Mouse (Mus musculus) liver, postnatal 0 days (tissue): ENCODE results near the gene Agrp. TPM values are rescaled to one million over a fixed set of nuclear protein-coding genes. Genes with fewer than 3 reads are reported as not detected.

Experiments
- ATAC-seq: fragments of 200-750 bp; cut with Nextera tagmentation; 2 replicates; pipeline ENCODE4 v1.8.0; 2017; ENCODE audit warnings: mild to moderate bottlenecking, moderate library complexity
- DNase-seq: peaks from one replicate; pipeline ENCODE4 v3.0.0-alpha.2; 2016
- H3K27ac ChIP-seq: fragments of 300-500 bp; sonication (generic); 2 replicates; pipeline ENCODE4 v1.5.1; 2014; ENCODE audit warnings: antibody characterized with exemption, moderate library complexity, mild to moderate bottlenecking, low read depth
- H3K27me3 ChIP-seq: fragments of 300-500 bp; sonication (generic); 2 replicates; pipeline ENCODE4 v1.6.1; 2014; ENCODE audit warnings: low read length, control low read depth, mixed read lengths; ENCODE audit not compliant: insufficient read depth
- H3K36me3 ChIP-seq: fragments of 300-500 bp; sonication (generic); replicated peaks from 2 replicates; pipeline ENCODE4 v1.6.1; 2014; ENCODE audit warnings: mild to moderate bottlenecking, control low read depth, low read length, moderate library complexity, mixed read lengths; ENCODE audit not compliant: insufficient read depth
- H3K4me1 ChIP-seq: fragments of 300-500 bp; sonication (generic); 2 replicates; pipeline ENCODE4 v1.6.1; 2014; ENCODE audit warnings: antibody characterized with exemption, mild to moderate bottlenecking, control low read depth; ENCODE audit not compliant: insufficient read depth
- H3K4me2 ChIP-seq: fragments of 300-500 bp; sonication (generic); 2 replicates; pipeline ENCODE4 v1.6.1; 2014; ENCODE audit warnings: low read depth, mild to moderate bottlenecking, low read length, moderate library complexity, mixed read lengths
- H3K4me3 ChIP-seq: fragments of 300-500 bp; sonication (generic); 2 replicates; pipeline ENCODE4 v1.5.1; 2014; ENCODE audit warnings: low read depth, low read length
- H3K9ac ChIP-seq: fragments of 300-500 bp; sonication (generic); replicated peaks from 2 replicates; pipeline ENCODE4 v1.6.1; 2014; ENCODE audit warnings: mild to moderate bottlenecking, moderate library complexity
- H3K9me3 ChIP-seq: fragments of 300-500 bp; sonication (generic); 2 replicates; pipeline ENCODE4 v1.6.1; 2016; ENCODE audit warnings: mild to moderate bottlenecking, control low read depth, low read length, mixed read lengths
- CTCF ChIP-seq: sonication (generic); IDR thresholded peaks from 2 replicates; pipeline ENCODE4 v1.5.1; 2016; ENCODE audit warnings: antibody characterized with exemption, low read depth
- EP300 ChIP-seq: IDR thresholded peaks from 2 replicates; pipeline ENCODE4 v1.6.1; 2016; ENCODE audit warnings: antibody characterized with exemption, low read depth, mild to moderate bottlenecking
- WGBS: fragments of 180-500 bp; shearing (Covaris S2); extraction: QIAGEN DNeasy Blood & Tissue Kit; methylation state at CpG from one replicate; pipeline ENCODE4 v1.1.7; 2014; ENCODE audit not compliant: insufficient replicate concordance; 5-methylcytosine and 5-hydroxymethylcytosine counted together
- polyA plus RNA-seq: library from polyadenylated mRNA; unstranded; fragments of >200 nt; fragmentation: Nextera tagmentation; extraction: Ambion mirVana; gene quantifications from 2 replicates; pipeline ENCODE4 v1.2.1, GENCODE M21; 2015

The Agrp gene
- polyA plus RNA-seq, 1 experiment from 2014 or later, result not detected

- 88% methylated on average over 21 of the region's 21 CpGs for WGBS
- no peaks in the 10 kb centered on the region for H3K9me3 ChIP-seq
These were observed 115.0 kb downstream of the Agrp start for GRCm38 (mm10) chr8:105521995-105522769.

GRCm38 (mm10) chr8:105521061-105521460 lies 116.1 kb downstream of the Agrp start:
- Histone ChIP-seq H3K9me3 (no peaks in the 10 kb centered on the region), H3K4me2 (no peak overlapping the region), H3K27me3 (peaks cover 36% of the 10 kb centered on the region)

More at GRCm38 (mm10) chr8:105521995-105522769, 115.0 kb downstream of the Agrp start:
- peaks cover 17% of the 10 kb centered on the region for H3K4me1 ChIP-seq
- H3K27ac ChIP-seq, result no peak overlapping the region
- H3K36me3 ChIP-seq, result peaks cover 42% of the 10 kb centered on the region
- no peak overlapping the region for H3K4me3 ChIP-seq
- ATAC-seq (no peak), DNase-seq (no peak)
- no peak overlapping the region for H3K9ac ChIP-seq
- H3K27me3 ChIP-seq, result peaks cover 26% of the 10 kb centered on the region
- no peak for TF ChIP-seq CTCF
- TF ChIP-seq EP300, result no peak
- no peak overlapping the region for H3K4me2 ChIP-seq

DNA sequence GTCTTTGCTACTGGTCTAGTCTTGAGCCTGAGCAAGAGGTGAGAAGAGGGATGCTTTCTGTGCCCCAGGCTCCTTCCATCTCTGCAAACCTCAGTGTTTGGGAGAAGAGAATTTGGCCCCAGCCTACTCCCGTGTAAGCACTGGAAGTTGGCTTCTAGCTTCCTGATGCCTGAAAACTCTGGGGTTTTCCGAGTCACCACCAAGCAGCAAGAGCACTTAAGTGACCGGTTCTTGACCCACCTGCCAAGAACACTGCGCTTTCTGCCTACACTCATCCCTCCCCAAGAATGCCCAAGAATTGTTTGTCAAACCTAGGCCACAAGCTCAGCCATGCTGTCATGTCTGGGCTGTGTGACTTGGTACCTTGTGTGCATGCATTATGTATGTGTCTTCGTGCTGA lies 116.7 kb downstream of the Agrp start:
- no peak for DNase-seq
- H3K4me3 ChIP-seq, result no peak overlapping the region
- H3K27me3 ChIP-seq, result peaks cover 36% of the 10 kb centered on the region
- H3K9ac ChIP-seq, result no peak overlapping the region
- H3K27ac ChIP-seq, result no peak overlapping the region
- H3K9me3 ChIP-seq, result no peaks in the 10 kb centered on the region
- TF ChIP-seq CTCF (no peak), EP300 (no peak)
- H3K36me3 ChIP-seq, result peaks cover 38% of the 10 kb centered on the region
- ATAC-seq, result no peak
- H3K4me2 ChIP-seq, result no peak overlapping the region
- 61% methylated on average over 5 of the region's 5 CpGs for WGBS
- H3K4me1 ChIP-seq, result peaks cover 22% of the 10 kb centered on the region

More at GRCm38 (mm10) chr8:105521061-105521460, 116.1 kb downstream of the Agrp start:
- 24% methylated on average over 3 of the region's 3 CpGs for WGBS
- Histone ChIP-seq H3K27ac (no peak overlapping the region), H3K4me1 (peaks cover 20% of the 10 kb centered on the region), H3K9ac (no peak overlapping the region), H3K36me3 (peaks cover 38% of the 10 kb centered on the region), H3K4me3 (no peak overlapping the region)
- DNase-seq (no peak), ATAC-seq (no peak)
- TF ChIP-seq CTCF, result no peak
- TF ChIP-seq EP300, result no peak

- H3K4me1 ChIP-seq, result peaks cover 22% of the 10 kb centered on the region
- no peak for DNase-seq
- peaks cover 36% of the 10 kb centered on the region for H3K27me3 ChIP-seq
- peaks cover 28% of the 10 kb centered on the region for H3K36me3 ChIP-seq
- no peaks in the 10 kb centered on the region for H3K9me3 ChIP-seq
- 16% methylated on average over 2 of the region's 2 CpGs for WGBS
- no peak for TF ChIP-seq EP300
- no peak for TF ChIP-seq CTCF
- H3K4me3 ChIP-seq, result peak overlapping the region; percentile 58; the same call in 1 of the 2 replicates
- no peak for ATAC-seq
- no peak overlapping the region for H3K9ac ChIP-seq
- H3K4me2 ChIP-seq, result peak overlapping the region; percentile 97; the same call in 1 of the 2 replicates
- no peak overlapping the region for H3K27ac ChIP-seq
These were observed 117.6 kb downstream of the Agrp start for GRCm38 (mm10) chr8:105519591-105519990.

GRCm38 (mm10) chr8:105518436-105519313 lies 118.5 kb downstream of the Agrp start, which contains the start of gene Hsd11b2:
TSS of gene Hsd11b2 (plus strand) at chr8:105518755.
- ATAC-seq (peak; percentile 52), DNase-seq (peak; percentile 51)
- H3K27me3 ChIP-seq, result peaks cover 36% of the 10 kb centered on the region
- H3K9ac ChIP-seq, result peak within 1 kb of the TSS; percentile 44; the same call in 1 of the 2 replicates
- H3K27ac ChIP-seq, result no peak within 1 kb of the TSS
- TF ChIP-seq CTCF, result 0 out of 2 replicates have a peak, but pooled peaks have one; percentile 12
- no peak for TF ChIP-seq EP300
- peak within 1 kb of the TSS; percentile 58 for H3K4me3 ChIP-seq
- peaks cover 20% of the 10 kb centered on the region; the same call in 1 of the 2 replicates for H3K36me3 ChIP-seq
- WGBS, result 1% methylated on average over 55 of the region's 68 CpGs
- no peaks in the 10 kb centered on the region for H3K9me3 ChIP-seq
- H3K4me1 ChIP-seq, result peaks cover 22% of the 10 kb centered on the region
- peak within 1 kb of the TSS; percentile 97 for H3K4me2 ChIP-seq
